Mouse (Mus musculus) heart, embryonic 14.5 days (tissue): Measurements from ENCODE around the gene Klhdc8a. TPM values are rescaled to one million over a fixed set of nuclear protein-coding genes. Genes with fewer than 3 reads are reported as not detected.

ENCODE experiments used
- ATAC-seq: fragments of 200-750 bp; cut with Nextera tagmentation; 2 replicates; pipeline ENCODE4 v1.8.0; 2017; ENCODE audit warnings: low read depth, moderate TSS enrichment; ENCODE audit not compliant: insufficient number of reproducible peaks, insufficient read depth, low FRiP score
- H3K27ac ChIP-seq, 2 experiments: fragments of 200-500 bp in 1 of 2; fragments of 300-500 bp in 1 of 2; sonication (generic) in 1 of 2; replicated peaks in 1 of 2; 2 replicates each; pipeline ENCODE4 v1.5.1; 2012 to 2014; ENCODE audit warnings: low read depth in 2 of 2, low read length in 2 of 2, control low read depth in 1 of 2, mild to moderate bottlenecking in 1 of 2, mixed read lengths in 1 of 2; ENCODE audit not compliant: control insufficient read depth in 1 of 2, insufficient read depth in 1 of 2
- H3K27me3 ChIP-seq: fragments of 300-500 bp; sonication (generic); 2 replicates; pipeline ENCODE4 v1.6.1; 2014; ENCODE audit warnings: mild to moderate bottlenecking, low read length, control low read depth; ENCODE audit not compliant: control insufficient read depth, insufficient read depth
- H3K36me3 ChIP-seq: fragments of 300-500 bp; sonication (generic); 2 replicates; pipeline ENCODE4 v1.6.1; 2014; ENCODE audit warnings: mild to moderate bottlenecking, control low read depth, low read length, mixed read lengths; ENCODE audit not compliant: control insufficient read depth, insufficient read depth
- H3K4me1 ChIP-seq, 2 experiments: fragments of 200-500 bp in 1 of 2; fragments of 300-500 bp in 1 of 2; sonication (generic) in 1 of 2; 2 replicates each; pipeline ENCODE4 v1.6.1; 2012 to 2014; ENCODE audit warnings: low read length in 2 of 2, control low read depth in 1 of 2, mixed read lengths in 1 of 2; ENCODE audit not compliant: control insufficient read depth in 2 of 2, insufficient read depth in 2 of 2
- H3K4me2 ChIP-seq: fragments of 300-500 bp; sonication (generic); 2 replicates; pipeline ENCODE4 v1.6.1; 2014; ENCODE audit warnings: mild to moderate bottlenecking, low read length
- H3K4me3 ChIP-seq, 2 experiments: fragments of 200-500 bp in 1 of 2; fragments of 300-500 bp in 1 of 2; sonication (generic) in 1 of 2; 2 replicates each; pipeline ENCODE4 v1.5.1; 2012 to 2014; ENCODE audit warnings: low read length in 2 of 2, mild to moderate bottlenecking in 2 of 2, control low read depth in 1 of 2, low read depth in 1 of 2, moderate library complexity in 1 of 2; ENCODE audit not compliant: control insufficient read depth in 1 of 2, insufficient read depth in 1 of 2
- H3K9ac ChIP-seq: fragments of 300-500 bp; sonication (generic); 2 replicates; pipeline ENCODE4 v1.6.1; 2014; ENCODE audit warnings: mild to moderate bottlenecking, low read length
- H3K9me3 ChIP-seq: fragments of 300-500 bp; sonication (generic); 2 replicates; pipeline ENCODE4 v1.6.1; 2016; ENCODE audit warnings: low read length, control low read depth; ENCODE audit not compliant: control insufficient read depth
- WGBS: fragments of 180-500 bp; shearing (Covaris S2); extraction: QIAGEN DNeasy Blood & Tissue Kit; methylation state at CpG from one replicate; pipeline ENCODE4 v1.1.7; 2014; 5-methylcytosine and 5-hydroxymethylcytosine counted together
- polyA plus RNA-seq: library from polyadenylated mRNA; unstranded; fragments of >200 nt; fragmentation: Nextera tagmentation; extraction: Ambion mirVana; gene quantifications from 2 replicates; pipeline ENCODE4 v1.2.1, GENCODE M21; 2014

Klhdc8a gene
- polyA plus RNA-seq, 1 experiment from 2014 or later = 1.5 TPM

DNA sequence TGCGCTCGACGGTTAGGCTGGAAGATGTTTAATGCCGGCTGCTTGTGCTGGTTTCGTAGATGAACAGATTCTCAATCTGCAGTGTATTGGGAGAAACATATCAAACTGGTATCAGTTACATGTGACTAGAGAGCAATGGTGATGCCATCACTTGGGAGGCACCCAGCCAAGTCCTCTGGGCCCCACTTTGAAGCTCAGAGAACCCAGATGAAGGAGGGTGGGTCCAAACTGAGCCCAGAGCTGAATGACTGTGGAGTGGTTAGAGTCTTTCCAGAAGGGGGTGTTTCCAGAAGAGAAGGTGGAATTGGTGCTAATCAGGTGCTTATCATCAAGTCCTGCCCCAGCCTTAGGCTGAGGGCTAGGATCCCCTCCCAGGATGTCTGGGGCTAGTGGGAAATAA is 2.8 kb downstream of the Klhdc8a start:
- H3K4me3 ChIP-seq = no peak overlapping the region
- WGBS = 86% methylated on average over 5 of the region's 5 CpGs
- no peak overlapping the region for H3K4me2 ChIP-seq
- no peaks in the 10 kb centered on the region for H3K9me3 ChIP-seq
- no peaks in the 10 kb centered on the region for H3K36me3 ChIP-seq
- no peak overlapping the region for H3K9ac ChIP-seq
- ATAC-seq = no peak
- H3K4me1 ChIP-seq = peaks cover 4 to 19% of the 10 kb centered on the region in 2 experiments; a peak in 3 of 4 replicates
- peaks cover 37% of the 10 kb centered on the region for H3K27me3 ChIP-seq
- H3K27ac ChIP-seq = no peak overlapping the region

DNA sequence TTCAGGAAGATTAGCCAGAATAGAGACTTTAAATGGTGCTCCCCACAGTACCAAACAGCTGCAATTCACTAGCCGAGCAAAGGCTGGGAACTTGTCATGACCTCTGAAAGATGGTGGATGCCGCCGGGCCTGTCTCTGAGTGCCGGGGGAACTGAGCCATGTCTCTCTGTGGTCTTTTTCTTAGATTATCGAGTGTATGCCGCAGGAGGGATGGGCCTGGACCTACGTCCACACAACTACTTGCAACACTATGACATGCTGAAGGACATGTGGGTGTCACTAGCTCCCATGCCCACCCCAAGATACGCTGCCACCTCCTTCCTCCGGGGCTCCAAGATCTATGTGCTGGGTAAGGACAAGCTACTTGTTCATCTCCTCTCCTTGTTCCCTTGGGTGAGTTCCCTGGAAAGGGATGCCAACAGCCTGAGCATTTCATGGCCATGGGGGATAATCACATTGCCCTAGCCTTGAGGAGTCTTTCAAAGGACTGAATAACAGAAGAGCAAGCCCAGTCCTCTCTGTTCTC is 4.0 kb downstream of the Klhdc8a start:
- Histone ChIP-seq H3K4me1 (peaks cover 4 to 19% of the 10 kb centered on the region in 2 experiments; a peak in 3 of 4 replicates), H3K36me3 (no peaks in the 10 kb centered on the region), H3K27ac (no peak overlapping the region), H3K27me3 (peaks cover 28% of the 10 kb centered on the region), H3K4me3 (no peak overlapping the region), H3K9ac (no peak overlapping the region), H3K9me3 (no peaks in the 10 kb centered on the region), H3K4me2 (no peak overlapping the region)
- ATAC-seq = no peak
- WGBS = 90% methylated on average over 9 of the region's 9 CpGs

DNA sequence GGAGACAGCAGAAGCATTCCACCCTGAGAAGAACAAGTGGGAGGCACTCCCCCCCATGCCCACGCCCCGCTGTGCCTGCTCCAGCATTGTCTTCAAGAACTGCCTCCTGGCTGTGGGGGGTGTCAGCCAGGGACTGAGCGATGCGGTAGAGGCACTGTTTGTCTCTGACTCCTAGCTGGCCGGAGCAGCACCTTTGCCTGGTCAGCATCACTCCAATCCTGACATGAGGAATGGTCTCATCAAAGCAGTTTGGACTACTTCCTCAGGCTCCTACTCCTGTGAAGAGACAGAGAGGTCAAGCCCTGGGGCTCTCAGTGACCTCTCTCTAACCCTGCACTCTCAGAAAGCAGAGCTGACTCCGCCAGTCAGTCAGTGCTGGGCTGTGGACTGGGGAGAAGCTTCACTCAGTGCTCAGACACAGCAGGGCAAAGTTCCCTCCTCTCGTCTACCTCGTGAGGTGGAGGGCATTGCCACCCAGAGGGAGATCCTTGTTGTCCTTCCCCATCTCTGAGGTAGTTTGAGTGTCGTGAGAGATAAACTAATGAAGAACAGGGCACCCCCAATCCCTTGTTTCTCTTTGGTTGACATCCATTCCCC is 6.3 kb downstream of the Klhdc8a start:
- Histone ChIP-seq H3K9me3 (no peaks in the 10 kb centered on the region), H3K27ac (no peak overlapping the region), H3K4me1 (peaks cover 0 to 7% of the 10 kb centered on the region in 2 experiments; a peak in 3 of 4 replicates), H3K4me3 (no peak overlapping the region), H3K9ac (no peak overlapping the region), H3K27me3 (peaks cover 12% of the 10 kb centered on the region; the same call in 1 of the 2 replicates), H3K4me2 (no peak overlapping the region), H3K36me3 (no peaks in the 10 kb centered on the region)
- ATAC-seq = no peak
- 41% methylated on average over 9 of the region's 9 CpGs for WGBS

DNA sequence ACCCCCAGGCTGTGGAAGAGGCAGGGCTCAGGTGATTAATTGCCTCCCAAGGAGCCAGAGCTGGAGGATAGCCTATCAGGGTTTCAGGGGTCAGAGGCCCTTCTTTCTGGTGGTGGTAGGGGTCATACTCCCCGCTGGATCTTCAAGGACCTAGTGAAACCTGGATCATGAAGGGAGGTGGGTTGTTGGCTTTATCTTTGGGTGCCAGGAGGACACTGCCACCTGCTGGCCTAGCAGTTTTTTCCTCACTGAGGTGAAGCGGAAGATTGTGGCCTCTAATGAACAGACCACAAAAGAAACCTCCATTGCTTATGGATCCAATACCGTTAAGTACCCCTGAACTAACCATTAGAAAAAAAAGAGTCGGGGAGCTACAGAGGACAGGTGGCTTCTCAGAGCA is 7.7 kb downstream of the Klhdc8a start:
- no peak for ATAC-seq
- 33% methylated on average over 4 of the region's 4 CpGs for WGBS
- H3K27me3 ChIP-seq = peaks cover 7% of the 10 kb centered on the region; the same call in 1 of the 2 replicates

DNA sequence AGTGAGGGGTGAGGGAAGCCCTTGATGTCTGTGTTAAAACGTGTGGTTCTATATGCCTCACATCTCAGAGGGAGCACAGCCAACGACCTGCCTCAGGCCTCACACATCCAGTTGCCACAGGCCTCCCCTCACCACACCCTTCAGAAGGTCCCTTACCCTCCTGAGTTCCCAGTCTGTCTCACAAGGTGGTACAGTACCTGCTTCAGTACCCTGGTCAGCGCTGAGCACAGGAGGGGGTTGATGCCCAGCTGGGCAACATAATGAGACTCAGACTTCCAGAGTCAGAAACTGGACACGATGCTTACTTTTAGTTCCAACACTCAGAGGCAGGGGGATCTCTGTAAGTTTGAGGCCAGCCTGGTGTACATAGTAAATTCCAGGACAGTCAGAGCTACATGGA is 8.4 kb downstream of the Klhdc8a start:
- 21% methylated on average over 4 of the region's 4 CpGs for WGBS
- no peak overlapping the region for H3K4me2 ChIP-seq
- H3K4me1 ChIP-seq = peaks cover 12 to 14% of the 10 kb centered on the region in 2 experiments
- H3K4me3 ChIP-seq = no peak overlapping the region
- no peaks in the 10 kb centered on the region for H3K9me3 ChIP-seq
- no peak overlapping the region for H3K9ac ChIP-seq
- no peak overlapping the region for H3K27ac ChIP-seq
- no peaks in the 10 kb centered on the region for H3K36me3 ChIP-seq
- ATAC-seq = no peak
- H3K27me3 ChIP-seq = peaks cover 7% of the 10 kb centered on the region; the same call in 1 of the 2 replicates

More for the DNA sequence above, 7.7 kb downstream of the Klhdc8a start:
- H3K9me3 ChIP-seq = no peaks in the 10 kb centered on the region
- H3K27ac ChIP-seq = no peak overlapping the region
- no peak overlapping the region for H3K4me3 ChIP-seq
- H3K9ac ChIP-seq = no peak overlapping the region
- H3K4me2 ChIP-seq = no peak overlapping the region
- H3K4me1 ChIP-seq = peaks cover 7 to 11% of the 10 kb centered on the region in 2 experiments
- H3K36me3 ChIP-seq = no peaks in the 10 kb centered on the region

DNA sequence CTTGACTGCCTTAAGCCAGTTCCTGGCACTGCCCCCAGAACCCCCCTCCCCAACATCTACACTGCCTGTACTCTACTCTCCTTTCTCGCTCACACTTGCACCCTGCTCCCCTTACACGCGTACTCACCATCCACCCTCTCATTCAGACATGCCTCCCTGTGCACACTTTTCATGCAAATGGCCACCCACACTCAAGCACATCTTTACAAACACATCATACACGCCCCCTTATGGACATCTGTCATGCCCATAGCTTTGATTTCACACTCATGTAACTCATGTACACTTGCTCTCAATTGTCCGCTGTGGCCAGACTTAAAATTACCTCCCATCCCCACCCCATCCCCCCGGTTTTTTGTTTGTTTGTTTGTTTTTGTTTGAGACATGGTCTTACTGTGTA is 9.5 kb downstream of the Klhdc8a start:
- Histone ChIP-seq H3K9ac (no peak overlapping the region), H3K36me3 (no peaks in the 10 kb centered on the region), H3K4me3 (no peak overlapping the region), H3K27ac (no peak overlapping the region), H3K9me3 (no peaks in the 10 kb centered on the region), H3K27me3 (peaks cover 4% of the 10 kb centered on the region; the same call in 1 of the 2 replicates), H3K4me1 (peaks cover 17 to 22% of the 10 kb centered on the region in 2 experiments), H3K4me2 (no peak overlapping the region)
- 86% methylated on average over 6 of the region's 6 CpGs for WGBS
- ATAC-seq = no peak

DNA sequence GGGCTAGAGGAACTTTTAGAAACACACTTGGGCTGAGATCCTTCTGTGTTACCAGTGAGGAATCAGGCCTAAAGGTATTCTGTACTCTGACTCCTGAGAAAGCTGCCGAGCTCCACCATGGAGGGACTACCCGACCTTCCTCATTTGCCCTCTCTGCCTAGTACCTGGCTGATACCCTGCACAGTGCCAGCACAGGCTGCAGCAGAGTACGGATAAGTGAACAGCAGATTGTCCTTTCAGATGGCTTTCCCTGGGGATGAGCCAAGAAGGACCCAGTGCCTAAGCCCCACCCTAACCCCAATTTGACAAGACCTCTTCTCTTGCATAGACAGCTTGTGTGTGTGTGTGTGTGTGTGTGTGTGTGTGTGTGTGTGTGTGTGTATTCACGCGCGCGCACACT is 10.2 kb downstream of the Klhdc8a start:
- Histone ChIP-seq H3K36me3 (no peaks in the 10 kb centered on the region), H3K27ac (no peak overlapping the region), H3K4me2 (no peak overlapping the region), H3K4me1 (peaks cover 17 to 22% of the 10 kb centered on the region in 2 experiments), H3K4me3 (no peak overlapping the region), H3K9me3 (no peaks in the 10 kb centered on the region), H3K27me3 (no peaks in the 10 kb centered on the region; the same call in 1 of the 2 replicates), H3K9ac (no peak overlapping the region)
- 73% methylated on average over 7 of the region's 7 CpGs for WGBS
- no peak for ATAC-seq
